Mouse (Mus musculus) CH12.LX (cell line): ENCODE results near the gene Cyp4x1.

Experiments used
- CTCF ChIP-seq, 2 experiments: IDR thresholded peaks in 1 of 2; conservative IDR thresholded peaks in 1 of 2; 2 replicates each; pipeline ENCODE4 v1.5.1; 2011 to 2012; ENCODE audit warnings: low read depth in 2 of 2, low read length in 2 of 2, improper control_type of control experiment in 1 of 2, inconsistent platforms in 1 of 2, mild to moderate bottlenecking in 1 of 2, moderate library complexity in 1 of 2
- HCFC1 ChIP-seq: IDR thresholded peaks from 2 replicates; pipeline ENCODE4 v1.6.1; 2012; ENCODE audit warnings: low read depth, mild to moderate bottlenecking, inconsistent platforms, low read length, improper control_type of control experiment
- KAT2A ChIP-seq: IDR thresholded peaks from 2 replicates; pipeline ENCODE4 v1.6.1; 2012; ENCODE audit warnings: low read length, improper control_type of control experiment, inconsistent platforms; ENCODE audit not compliant: insufficient replicate concordance
- MAX ChIP-seq: IDR thresholded peaks from 2 replicates; pipeline ENCODE4 v1.6.1; 2011; ENCODE audit warnings: low read length, improper control_type of control experiment
- POLR2AphosphoS2 ChIP-seq: IDR thresholded peaks from 2 replicates; pipeline ENCODE4 v1.6.1; 2011; ENCODE audit warnings: low read depth, low read length, improper control_type of control experiment
- RCOR1 ChIP-seq: conservative IDR thresholded peaks from 2 replicates; pipeline ENCODE4 v1.6.1; 2012; ENCODE audit warnings: low read depth, mild to moderate bottlenecking, inconsistent platforms, low read length, improper control_type of control experiment

DNA sequence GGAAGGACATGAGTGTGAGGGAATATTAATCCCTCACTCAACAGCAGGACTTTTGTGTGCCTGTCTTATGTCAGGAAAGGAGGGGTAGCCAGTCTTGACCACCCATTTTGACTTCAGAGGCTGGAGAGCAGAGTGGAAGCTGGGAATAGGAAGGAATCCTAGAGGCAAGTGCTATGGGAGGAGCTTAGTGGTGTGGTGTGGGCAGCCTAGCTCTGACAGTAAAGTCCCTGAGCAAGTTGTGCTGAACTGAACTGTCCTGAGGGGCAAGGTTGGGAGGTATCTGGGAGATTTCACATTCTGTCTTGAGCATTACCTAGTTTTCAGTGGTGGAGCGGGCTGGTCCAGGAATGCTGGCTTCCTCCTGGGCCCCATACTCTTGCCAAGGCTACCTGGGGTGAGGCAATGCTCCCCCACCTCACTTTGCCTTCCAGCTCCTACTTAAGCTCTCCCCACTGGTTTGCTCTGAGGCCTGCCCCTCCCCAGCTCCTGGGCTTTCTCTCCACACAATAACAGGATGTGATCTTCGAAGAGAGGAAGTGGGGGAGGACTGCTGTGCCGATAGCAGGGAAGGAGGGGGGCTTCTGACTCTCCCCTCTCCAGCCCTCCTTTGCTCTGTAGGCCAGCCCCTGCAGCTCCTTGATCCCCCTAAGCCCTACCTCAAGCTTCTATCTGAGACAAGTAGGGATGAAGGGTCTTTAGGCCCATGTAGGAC, 58.7 kb downstream of the Cyp4x1 start:
- TF ChIP-seq POLR2AphosphoS2 (no peak), RCOR1 (no peak), KAT2A (no peak), CTCF (conservative IDR thresholded peaks at IDR 0.05 in 1 of 2, IDR thresholded peaks at IDR 0.05 in 1 of 2; ENCODE audit: low read depth in 2 of 2, low read length in 2 of 2) (no peak), MAX (no peak), HCFC1 (no peak)
